Mouse (Mus musculus) frontal cortex, postnatal 10 days (tissue): ENCODE measurements around the gene Prpf8.

Source experiments
- DNase-seq, 2 experiments: peaks; one replicate each; pipeline ENCODE4 v3.0.0; 2022; ENCODE audit warnings: low spot score in 2 of 2, mixed read lengths in 1 of 2

Gene Prpf8

GRCm38 (mm10) chr11:75459751-75460102 lies 26.9 kb upstream of the Prpf8 start:
- DNase-seq, result no peak

GRCm38 (mm10) chr11:75460103-75460843 lies 26.3 kb upstream of the Prpf8 start:
- DNase-seq, result peak; percentile 88 to 91

DNA sequence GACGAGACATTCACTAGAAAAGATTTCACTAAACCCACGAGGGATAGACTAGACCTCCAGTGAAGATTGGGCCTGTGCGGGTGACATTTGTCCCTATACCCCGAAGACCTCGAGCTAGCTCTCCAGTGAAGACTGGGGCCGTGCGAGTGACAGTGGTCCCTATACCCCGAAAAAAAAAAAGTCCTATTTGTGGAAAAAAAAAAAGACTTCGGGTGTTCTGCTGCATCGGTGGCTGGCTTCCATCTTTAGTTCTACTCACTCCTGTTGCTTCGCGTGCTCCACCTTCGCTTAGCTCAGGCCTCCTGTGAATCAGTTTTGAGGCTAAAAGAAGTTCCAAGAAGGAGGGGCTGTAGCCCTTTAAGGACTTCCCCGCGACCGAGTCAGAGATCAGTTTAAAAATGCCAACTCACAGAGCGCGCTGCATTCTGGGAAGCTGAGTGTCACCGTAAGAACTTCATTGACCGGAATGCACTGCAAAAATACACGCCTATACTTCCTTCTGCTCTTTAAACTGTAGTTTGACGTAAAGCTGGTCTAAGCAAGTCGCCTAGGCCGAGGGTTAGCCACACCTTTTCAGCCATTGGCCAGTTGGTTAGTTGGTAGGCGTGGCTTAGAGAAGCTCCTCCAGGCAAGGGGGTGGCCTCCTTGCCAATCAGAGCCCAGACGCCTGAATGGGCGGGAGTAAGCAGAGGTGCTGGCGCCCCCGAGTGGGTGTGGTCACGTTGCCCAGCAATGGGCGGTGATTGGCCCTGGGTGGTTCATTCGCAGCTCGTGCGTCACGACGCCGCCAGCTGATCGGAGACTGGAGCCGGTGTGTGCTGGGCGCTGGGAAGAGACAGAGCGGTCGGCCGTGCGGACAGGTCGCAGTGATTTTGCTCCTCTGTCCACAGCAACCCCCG lies 25.5 kb upstream of the Prpf8 start, which contains the start of gene Tlcd2:
Tlcd2 (plus strand) TSS at position 872 of the 899 bp plus-strand sequence.
- DNase-seq, result peak; percentile 100

- no peak for DNase-seq
Observed at GRCm38 (mm10) chr11:75461743-75462252, 24.8 kb upstream of the Prpf8 start.

GRCm38 (mm10) chr11:75462253-75462783 lies 24.3 kb upstream of the Prpf8 start:
- DNase-seq, result peak; percentile 53 to 63

DNA sequence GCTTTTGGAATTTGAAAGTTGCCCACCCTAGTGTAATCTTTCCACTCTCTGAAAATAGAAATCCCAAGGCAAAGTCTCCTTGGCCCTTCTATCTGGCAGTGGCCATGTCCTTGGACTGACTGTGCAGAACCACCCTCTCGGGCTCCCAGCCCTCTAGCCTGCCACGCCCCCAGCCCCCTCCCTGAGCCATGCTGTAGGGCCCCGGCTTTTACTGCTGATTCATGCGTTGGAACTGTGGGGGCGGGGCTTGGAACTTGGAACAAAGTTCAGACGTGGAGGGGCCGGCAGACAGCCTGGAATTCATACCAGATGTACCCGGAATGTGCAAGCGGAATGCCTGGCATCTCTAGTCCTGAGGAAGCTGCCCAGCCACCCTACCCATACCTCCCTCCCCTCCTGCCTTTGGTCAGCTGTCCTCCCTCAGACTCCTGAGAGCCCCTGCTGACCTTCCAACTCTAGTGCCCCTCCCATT lies 23.7 kb upstream of the Prpf8 start:
- DNase-seq, result peak; percentile 63 to 64

DNA sequence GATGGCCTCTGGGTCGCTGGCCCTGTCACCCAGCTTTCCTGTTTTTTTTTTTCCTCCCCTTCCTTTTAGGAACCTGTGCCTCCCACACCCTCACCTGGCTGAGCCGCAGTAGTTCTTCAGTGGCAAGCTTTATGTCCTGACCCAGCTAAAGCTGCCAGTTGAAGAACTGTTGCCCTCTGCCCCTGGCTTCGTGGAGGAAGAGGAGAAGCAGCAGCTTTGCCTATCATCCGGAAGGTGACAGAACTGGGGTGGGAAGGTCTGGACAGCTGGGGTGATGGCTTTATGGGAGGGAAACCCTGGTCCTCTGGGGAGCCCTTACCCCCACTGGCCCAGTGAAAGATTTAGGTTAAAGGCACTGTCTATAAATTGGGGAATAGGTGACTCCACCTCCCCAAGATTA lies 23.0 kb upstream of the Prpf8 start:
- DNase-seq, result no peak

GRCm38 (mm10) chr11:75464417-75464816 lies 22.2 kb upstream of the Prpf8 start:
- DNase-seq, result no peak

DNA sequence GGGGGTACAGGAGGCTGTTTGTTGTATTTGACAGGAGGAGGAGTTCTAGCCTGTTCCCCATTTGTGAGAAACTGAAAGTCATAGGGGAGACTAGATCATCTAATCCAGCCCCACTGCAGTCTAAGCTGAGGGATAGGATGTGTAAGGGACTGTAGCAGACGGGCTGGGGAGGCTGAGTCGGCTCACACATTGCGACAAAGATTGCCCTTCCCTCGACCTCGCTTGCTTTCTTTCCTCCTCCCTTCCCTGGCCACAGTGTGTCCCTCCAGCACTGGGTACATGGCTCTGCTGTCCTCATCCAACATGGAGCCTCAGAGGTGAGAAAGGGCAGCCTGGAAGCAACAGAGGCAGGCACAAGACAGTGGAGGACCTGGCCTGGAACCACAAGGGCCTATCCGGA lies 21.6 kb upstream of the Prpf8 start:
- no peak for DNase-seq

DNA sequence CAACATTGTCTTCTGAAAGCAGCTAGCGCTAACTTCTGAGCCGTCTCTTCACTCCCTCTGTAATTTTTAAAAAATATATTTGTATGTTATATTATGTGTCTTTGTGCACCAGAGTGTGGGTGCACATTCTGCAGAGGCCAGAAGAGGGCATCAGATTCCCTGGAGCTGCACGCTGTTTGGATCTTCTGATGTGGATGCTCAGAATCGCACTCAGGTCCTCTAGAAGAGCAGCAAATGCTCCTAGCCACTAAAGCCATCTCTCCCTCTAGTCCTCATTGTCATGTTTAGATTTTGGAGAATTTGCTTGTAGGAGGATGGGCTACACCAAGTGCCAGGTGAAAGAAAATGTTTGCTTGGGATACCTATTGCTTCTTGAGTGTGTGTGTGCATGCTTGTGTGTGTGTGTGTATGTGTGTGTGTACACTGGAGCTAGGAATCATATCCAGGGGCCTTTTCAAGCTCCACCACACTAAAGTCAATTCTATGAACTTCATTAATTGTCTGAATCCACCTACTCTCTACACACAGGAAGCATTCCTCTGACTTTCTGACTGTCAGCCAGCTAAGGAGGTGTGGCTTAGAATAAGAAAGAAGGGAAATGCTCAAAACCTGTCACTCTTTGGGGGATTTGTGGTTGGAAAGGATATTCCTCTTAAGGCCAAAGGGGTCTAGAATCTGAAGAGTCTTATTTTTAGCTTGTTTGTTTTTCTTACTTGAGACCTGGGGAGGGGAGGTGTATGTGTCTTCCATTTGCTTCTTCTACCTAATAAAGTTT lies 19.7 kb upstream of the Prpf8 start:
- no peak for DNase-seq

- no peak for DNase-seq
Observed at GRCm38 (mm10) chr11:75467512-75468215, 19.0 kb upstream of the Prpf8 start.

- DNase-seq, result no peak
Observed at GRCm38 (mm10) chr11:75468410-75468809, 18.2 kb upstream of the Prpf8 start.

DNA sequence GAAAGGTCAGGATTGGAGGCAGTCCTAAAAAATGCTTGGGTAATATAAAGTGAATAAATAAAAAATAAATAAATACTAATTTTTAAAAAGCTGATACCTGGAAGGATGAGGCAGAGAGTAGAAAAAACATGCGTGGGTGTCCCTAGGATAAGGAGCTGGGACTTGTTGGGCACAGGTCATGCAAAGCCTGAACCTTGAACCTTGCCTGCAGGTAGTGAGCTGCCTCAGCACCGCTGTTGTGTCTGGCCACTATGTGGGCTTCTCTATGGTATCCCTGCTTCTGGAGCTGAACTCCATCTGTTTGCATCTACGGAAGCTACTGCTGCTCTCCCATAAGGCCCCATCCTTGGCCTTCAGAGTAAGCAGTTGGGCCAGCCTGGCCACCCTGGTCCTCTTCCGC lies 17.4 kb upstream of the Prpf8 start:
- DNase-seq, result no peak

DNA sequence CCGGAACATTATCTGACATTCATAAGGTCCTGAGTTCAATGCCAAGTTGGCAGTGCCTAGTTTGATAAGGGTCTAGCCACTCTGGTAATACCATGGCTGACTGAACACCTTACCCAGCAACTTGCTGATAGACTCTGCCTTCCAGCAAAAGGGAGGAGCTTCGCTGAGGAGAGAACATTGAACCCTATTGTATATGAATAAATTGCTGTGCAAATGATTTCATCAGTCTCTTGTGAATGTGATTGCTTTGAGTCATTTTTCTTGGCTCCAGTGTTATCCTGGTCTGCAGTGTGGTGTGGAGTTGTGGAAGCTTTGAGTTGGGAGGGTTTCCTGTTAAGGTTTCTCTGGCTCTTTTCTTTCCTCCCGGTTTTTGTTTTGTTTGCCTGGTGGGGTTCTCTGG lies 15.9 kb upstream of the Prpf8 start:
- no peak for DNase-seq

GRCm38 (mm10) chr11:75472469-75473081 lies 14.0 kb upstream of the Prpf8 start:
- no peak for DNase-seq

GRCm38 (mm10) chr11:75473376-75473775 lies 13.2 kb upstream of the Prpf8 start:
- no peak for DNase-seq

GRCm38 (mm10) chr11:75486192-75486591 lies 424 bp upstream of the Prpf8 start:
- DNase-seq, result no peak

DNA sequence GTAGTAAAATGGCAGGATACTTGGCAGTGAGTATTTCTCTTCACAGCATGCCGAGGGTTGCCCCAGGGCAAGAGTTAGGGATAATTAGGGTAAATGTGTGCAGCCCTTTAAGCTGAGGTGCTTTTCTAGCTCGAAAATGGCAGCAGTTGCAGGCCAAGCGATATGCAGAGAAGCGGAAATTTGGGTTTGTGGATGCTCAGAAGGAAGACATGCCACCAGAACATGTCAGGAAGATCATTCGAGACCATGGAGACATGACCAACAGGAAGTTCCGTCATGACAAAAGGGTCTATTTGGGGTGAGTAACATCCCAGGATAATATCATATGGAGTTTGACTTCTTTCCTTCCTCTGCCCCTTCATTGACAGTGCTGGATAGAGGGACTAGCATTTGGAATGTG lies 880 bp downstream of the Prpf8 start:
- DNase-seq, result no peak

DNA sequence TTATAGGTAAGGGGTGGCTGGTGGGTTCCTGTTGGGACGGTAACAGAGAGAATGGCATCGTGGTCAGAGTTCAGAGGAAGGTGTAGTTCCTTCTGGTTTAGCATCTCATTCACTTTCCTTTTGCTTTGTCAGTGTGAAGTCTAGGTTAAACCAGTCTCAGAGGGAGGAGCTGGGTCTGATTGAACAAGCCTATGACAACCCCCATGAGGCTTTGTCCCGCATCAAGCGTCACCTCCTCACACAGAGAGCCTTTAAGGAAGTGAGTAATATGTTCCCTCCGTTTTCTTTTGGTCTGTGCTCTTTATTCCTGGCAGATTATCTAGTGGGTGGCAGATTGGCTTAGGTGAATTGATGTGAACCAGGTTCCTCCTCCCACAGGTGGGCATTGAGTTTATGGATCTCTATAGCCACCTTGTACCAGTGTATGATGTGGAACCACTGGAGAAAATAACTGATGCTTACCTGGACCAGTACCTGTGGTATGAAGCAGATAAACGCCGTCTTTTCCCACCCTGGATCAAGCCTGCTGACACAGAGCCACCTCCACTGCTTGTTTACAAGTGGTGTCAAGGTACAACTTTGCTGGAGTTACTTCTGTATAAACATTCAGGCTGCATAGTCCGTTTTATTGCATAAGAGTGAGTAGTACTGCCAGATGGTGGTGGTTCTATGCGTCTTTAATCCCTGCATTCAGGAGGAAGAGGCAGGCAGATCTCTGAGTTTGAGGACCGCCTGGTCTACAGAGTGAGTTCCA lies 7.9 kb downstream of the Prpf8 start:
- DNase-seq, result no peak

DNA sequence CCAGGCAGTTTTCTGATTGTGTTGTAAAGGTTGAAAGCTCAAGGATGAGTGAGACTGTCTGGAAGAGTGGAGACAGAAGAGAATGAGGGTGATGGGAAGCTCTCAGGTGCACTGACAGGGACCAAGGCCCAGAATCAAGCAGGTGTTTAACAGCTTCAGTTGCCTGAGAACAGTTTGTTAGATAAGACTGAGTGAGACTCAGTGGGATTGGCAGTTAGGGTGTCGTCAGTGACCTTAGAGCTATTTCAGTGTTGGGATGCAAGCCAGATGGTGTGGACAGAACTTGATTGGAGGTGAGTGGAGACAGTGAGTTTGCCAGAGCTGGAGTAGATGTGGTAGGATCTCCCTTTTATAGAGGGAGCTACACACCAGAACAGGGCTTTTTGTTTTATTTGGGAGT lies 11.5 kb downstream of the Prpf8 start:
- DNase-seq, result no peak
